Mouse (Mus musculus) T-helper 1 cell (primary cell): ENCODE measurements around the gene Trip4.
"Not testable (repeated sequence)": the region's sequence is repeated elsewhere in the genome, so short reads cannot be mapped to it uniquely, and the experiment has no call there.

ENCODE experiments used
- in situ Hi-C: fragments of 300-600 bp; cut with MboI, MseI; formaldehyde crosslinking; loops from one replicate; pipeline ENCODE4 v1.15.1; 2025; ENCODE audit warnings: high pct_unique_total_duplicates

Trip4 gene

DNA sequence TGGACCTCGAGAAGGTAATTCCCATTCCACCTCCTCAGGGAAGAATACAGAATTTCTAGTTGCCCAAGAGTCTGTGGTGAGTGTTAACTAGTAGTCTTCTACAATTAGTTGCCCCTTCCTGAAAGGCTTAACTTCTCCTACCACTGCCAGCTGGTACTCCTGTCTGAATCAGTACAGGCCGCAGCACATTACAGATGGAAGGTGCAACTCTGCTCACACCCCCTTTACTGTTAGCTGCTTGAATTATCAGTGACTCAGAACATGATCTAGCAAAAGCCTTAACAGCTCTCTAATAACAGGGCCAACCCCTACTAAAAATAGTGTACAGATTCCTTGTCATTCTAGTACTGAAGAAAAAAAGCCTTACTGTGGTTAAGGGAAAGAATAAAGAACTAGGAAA, 112.9 kb downstream of the Trip4 start:
- in situ Hi-C loops, result no loop called here

GRCm38 (mm10) chr9:65794313-65794712, 114.3 kb downstream of the Trip4 start:
- in situ Hi-C loops, result no loop called here

DNA sequence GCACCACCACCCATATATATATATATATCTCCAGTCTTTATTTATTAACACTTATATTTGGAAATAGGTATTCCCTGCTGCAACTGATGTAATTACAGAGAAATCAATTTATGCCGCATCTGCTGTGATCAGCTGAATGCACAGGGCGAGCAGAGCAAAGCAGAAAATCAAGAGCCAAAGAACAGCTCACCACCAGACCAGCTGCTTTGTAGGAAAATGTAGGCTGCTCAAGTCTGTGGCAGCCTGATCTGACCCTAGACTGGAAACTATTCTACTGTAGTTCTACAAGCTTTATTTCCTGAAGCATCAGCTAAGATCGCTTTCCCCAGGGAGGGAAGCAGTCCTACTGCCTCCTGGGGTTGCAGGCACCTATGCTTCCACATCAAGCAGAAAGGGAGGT, 115.1 kb downstream of the Trip4 start:
- in situ Hi-C loops, result no loop called here

- in situ Hi-C loops, result no loop called here
Observed at GRCm38 (mm10) chr9:65793086-65793485, 115.5 kb downstream of the Trip4 start.

- in situ Hi-C loops, result no loop called here
Observed at GRCm38 (mm10) chr9:65791846-65792245, 116.7 kb downstream of the Trip4 start.

GRCm38 (mm10) chr9:65791106-65791505, 117.5 kb downstream of the Trip4 start:
- in situ Hi-C loops, result no loop called here

GRCm38 (mm10) chr9:65789788-65790187, 118.8 kb downstream of the Trip4 start:
- in situ Hi-C loops, result no loop called here

- in situ Hi-C loops, result no loop called here
Observed at GRCm38 (mm10) chr9:65788556-65788955, 120.0 kb downstream of the Trip4 start.

- in situ Hi-C loops, result no loop called here
Observed at GRCm38 (mm10) chr9:65787829-65788344, 120.7 kb downstream of the Trip4 start.

DNA sequence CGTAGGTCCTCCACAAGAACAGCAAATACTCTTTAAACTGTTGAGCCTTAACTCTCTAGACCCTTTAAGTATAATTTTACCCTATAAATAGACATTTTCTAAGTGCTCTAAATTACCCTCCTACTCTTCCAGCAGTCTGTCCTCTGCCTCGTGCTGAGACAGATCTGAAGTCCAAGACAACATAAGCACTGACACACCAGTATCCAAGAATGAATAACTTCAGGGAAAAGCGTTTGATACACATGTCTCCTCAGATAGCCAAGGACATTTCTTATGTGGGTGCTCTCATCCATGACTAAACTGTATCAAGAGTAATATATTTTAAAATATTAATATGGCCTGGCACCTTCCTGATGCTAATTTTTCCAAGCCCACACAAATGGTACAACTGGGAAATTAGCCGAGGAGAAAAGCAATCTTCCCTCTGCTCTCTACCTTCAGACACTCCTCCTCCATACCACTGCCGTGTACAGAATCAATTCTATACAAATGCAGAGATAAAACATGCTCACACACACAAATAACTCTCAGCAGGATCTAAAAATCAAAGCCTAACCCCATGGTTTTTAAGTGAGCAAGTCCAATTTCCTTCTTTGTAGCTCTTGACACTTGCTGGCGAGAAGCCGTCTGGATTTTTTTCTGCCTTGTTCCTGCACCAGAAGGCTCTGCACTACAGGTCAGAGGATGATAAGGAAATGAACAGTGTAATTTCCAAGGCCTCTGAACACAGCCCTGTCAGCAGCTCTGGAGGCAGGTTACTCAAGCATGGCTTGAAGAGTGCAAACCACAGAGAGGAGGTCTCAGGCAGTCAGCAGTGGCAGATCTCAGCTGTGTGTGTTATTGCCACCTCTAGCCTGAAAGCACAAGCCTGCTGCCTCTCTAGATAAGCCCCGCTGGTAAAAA, 121.5 kb downstream of the Trip4 start:
- in situ Hi-C loops, result no loop called here

DNA sequence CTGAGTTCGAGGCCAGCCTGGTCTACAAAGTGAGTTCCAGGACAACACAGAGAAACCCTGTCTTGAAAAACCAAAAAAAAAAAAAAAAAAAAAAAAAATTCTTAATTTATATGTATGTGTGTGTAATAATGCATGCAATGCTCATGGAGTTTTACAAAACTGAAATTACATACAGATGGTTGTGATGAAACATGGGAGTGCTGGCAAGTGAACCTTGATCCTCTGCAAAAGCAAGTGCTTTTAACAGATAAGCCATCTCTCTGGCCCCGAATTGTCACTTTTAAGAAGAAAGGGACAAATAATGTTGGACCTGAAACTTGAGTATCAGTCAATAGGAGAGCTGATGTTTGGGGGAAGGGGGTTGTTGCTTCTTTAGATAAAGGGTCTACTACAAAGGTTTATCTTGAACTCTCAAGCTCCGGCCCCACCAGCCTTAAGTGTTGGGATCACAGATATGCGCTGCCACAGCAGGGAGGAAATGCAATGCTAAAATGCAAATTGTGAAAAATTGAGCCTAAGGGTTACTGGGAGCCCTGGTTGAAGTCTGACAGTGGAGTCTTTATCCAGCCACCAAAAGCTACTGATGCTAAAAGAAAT, 122.7 kb downstream of the Trip4 start:
- in situ Hi-C loops, result no loop called here

DNA sequence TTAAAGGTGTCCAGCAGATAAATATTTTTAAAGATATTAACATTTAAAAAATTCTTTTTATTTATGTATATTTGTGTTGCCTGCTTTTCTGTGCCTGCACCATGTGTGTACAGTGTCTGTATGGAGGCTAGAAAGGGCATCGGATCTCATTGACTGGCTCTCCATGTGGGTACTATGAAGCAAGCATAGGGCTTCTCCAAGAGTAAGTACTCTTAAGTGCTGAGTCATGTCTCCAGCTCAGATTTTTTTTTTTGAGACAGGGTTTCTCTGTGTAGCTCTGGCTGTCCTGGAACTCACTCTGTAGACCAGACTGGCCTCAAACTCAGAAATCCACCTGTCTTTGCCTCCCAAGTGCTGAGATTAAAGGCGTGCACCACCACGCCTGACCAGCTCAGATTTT, 129.0 kb downstream of the Trip4 start:
- in situ Hi-C loops, result not testable (repeated sequence)
